Mouse (Mus musculus) adrenal gland (tissue): Measurements from ENCODE around the gene Ttbk1.
"Not testable (repeated sequence)": the region's sequence is repeated elsewhere in the genome, so short reads cannot be mapped to it uniquely, and the experiment has no call there.

Source experiments
- intact Hi-C: fragments of 180-260 bp; cut with DNase I; formaldehyde crosslinking; loops from one replicate; pipeline ENCODE4 v1.15.1; 2025
- long read RNA-seq, 2 experiments: library from polyadenylated mRNA; unstranded; transcript quantifications; one replicate each; pipeline ENCODE4 v2.0.0; 2020; ENCODE audit warnings: borderline replicate concordance in 1 of 2; ENCODE audit not compliant: insufficient replicate concordance in 1 of 2

Gene Ttbk1
- long read RNA-seq, experiment 1 = 0 reads
- long read RNA-seq, experiment 2 = 0 reads

- intact Hi-C loops = no loop called here
These were observed at the start of gene Ttbk1 for GRCm38 (mm10) chr17:46487431-46487830. Ttbk1 (minus strand) TSS chr17:46487675.

GRCm38 (mm10) chr17:46525579-46526307 is 38.3 kb upstream of the Ttbk1 start:
- intact Hi-C loops = loop anchor here (2.0 to 10.0 kb wide), 3 partner anchors 62 to 189 kb away; partner anchors contain the start of gene Pex6

GRCm38 (mm10) chr17:46525065-46525464 is 37.6 kb upstream of the Ttbk1 start:
- intact Hi-C loops = loop anchor here (2.0 to 10.0 kb wide), 3 partner anchors 62 to 190 kb away; partner anchors contain the start of gene Pex6

GRCm38 (mm10) chr17:46521963-46522668 is 34.6 kb upstream of the Ttbk1 start:
- intact Hi-C loops = loop anchor here (10.0 kb wide), 1 partner anchor 193 kb away; the partner anchor contains the start of gene Pex6

- intact Hi-C loops = loop anchor here (10.0 kb wide), 1 partner anchor 194 kb away; the partner anchor contains the start of gene Pex6
These were observed 33.7 kb upstream of the Ttbk1 start for GRCm38 (mm10) chr17:46521174-46521573.

- intact Hi-C loops = loop anchor here (10.0 kb wide), 1 partner anchor 194 kb away; the partner anchor contains the start of gene Pex6
These were observed 33.0 kb upstream of the Ttbk1 start for GRCm38 (mm10) chr17:46520385-46520979.

GRCm38 (mm10) chr17:46519971-46520370 is 32.5 kb upstream of the Ttbk1 start:
- intact Hi-C loops = loop anchor here (10.0 kb wide), 1 partner anchor 195 kb away; the partner anchor contains the start of gene Pex6

- intact Hi-C loops = no loop called here
These were observed 25.9 kb upstream of the Ttbk1 start for GRCm38 (mm10) chr17:46513329-46513728.

- intact Hi-C loops = no loop called here
These were observed 23.7 kb upstream of the Ttbk1 start for GRCm38 (mm10) chr17:46511059-46511710.

- intact Hi-C loops = no loop called here
These were observed 18.1 kb upstream of the Ttbk1 start for GRCm38 (mm10) chr17:46505617-46506016.

- intact Hi-C loops = no loop called here
These were observed 16.6 kb upstream of the Ttbk1 start for GRCm38 (mm10) chr17:46503847-46504638.

GRCm38 (mm10) chr17:46502775-46503174 is 15.3 kb upstream of the Ttbk1 start:
- intact Hi-C loops = no loop called here

GRCm38 (mm10) chr17:46497956-46498355 is 10.5 kb upstream of the Ttbk1 start:
- intact Hi-C loops = no loop called here

- intact Hi-C loops = no loop called here
These were observed 9.4 kb upstream of the Ttbk1 start, which contains the start of gene Dnph1 for GRCm38 (mm10) chr17:46496623-46497434. Dnph1 (plus strand) TSS chr17:46496711.

- intact Hi-C loops = not testable (repeated sequence)
These were observed 8.6 kb upstream of the Ttbk1 start for GRCm38 (mm10) chr17:46496081-46496480.

- intact Hi-C loops = no loop called here
These were observed 8.0 kb upstream of the Ttbk1 start for GRCm38 (mm10) chr17:46495486-46495885.

GRCm38 (mm10) chr17:46486995-46487394 is 480 bp downstream of the Ttbk1 start:
- intact Hi-C loops = no loop called here

- intact Hi-C loops = no loop called here
These were observed 3.0 kb downstream of the Ttbk1 start for GRCm38 (mm10) chr17:46484461-46484875.

GRCm38 (mm10) chr17:46484021-46484431 is 3.4 kb downstream of the Ttbk1 start:
- intact Hi-C loops = no loop called here
